Mouse (Mus musculus) small intestine, adult 2 months (tissue): ENCODE results near the gene Tnfrsf17.

Experiments used
- CTCF ChIP-seq: fragments of 200-500 bp; IDR thresholded peaks from 2 replicates; pipeline ENCODE4 v1.5.1; 2012; ENCODE audit warnings: low read depth, mild to moderate bottlenecking, control low read depth, inconsistent platforms, low read length, moderate library complexity, mixed read lengths; ENCODE audit not compliant: insufficient replicate concordance, insufficient read length; ENCODE audit errors: extremely low read depth
- POLR2A ChIP-seq: fragments of 200-500 bp; IDR thresholded peaks from 2 replicates; pipeline ENCODE4 v1.6.1; 2012; ENCODE audit warnings: low read depth, mild to moderate bottlenecking, control low read depth, inconsistent platforms, low read length, moderate library complexity

DNA sequence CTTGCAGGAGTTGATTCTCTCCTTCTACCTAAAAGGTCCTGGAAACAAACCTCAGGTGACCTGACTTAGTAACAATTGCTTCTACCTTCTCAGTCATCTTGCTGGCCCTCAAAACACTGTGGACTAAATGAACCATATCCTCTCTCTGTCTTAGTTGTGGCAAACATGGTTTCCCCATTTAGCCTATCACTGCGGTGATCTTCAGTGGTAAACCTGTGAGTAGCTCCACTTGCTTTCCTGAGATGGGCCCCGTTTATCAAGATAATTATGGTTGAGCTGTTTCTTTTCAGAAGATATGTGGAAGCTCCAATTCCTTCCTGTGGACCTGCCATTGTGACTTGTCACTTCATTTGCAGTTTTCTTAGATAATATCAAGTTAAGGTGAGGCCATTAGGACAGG lies 28.7 kb upstream of the Tnfrsf17 start:
- TF ChIP-seq POLR2A, result no peak
- no peak for TF ChIP-seq CTCF
